In genomic region chr5:130310827-130311226, GRCm38 (mm10) we compare ENCODE assay signal across 29 mouse cellular contexts. TPM values are rescaled to one million over a fixed set of nuclear protein-coding genes. Genes with fewer than 3 reads are reported as not detected.
DNase-seq lines count a peak whose midpoint lies in the region; ATAC-seq lines count a peak whose summit lies in the region.
"Had no signal": no experiment of that assay in that cellular context is flagged by ENCODE, and none has a peak within 500 bp of the region (broad histone marks: within the 10 kb centered on the region; RNA-seq: fewer than 3 reads in every experiment).

No protein-coding gene starts in this region.

- H3K9ac ChIP-seq in lung, embryonic 16.5 days (ENCODE audit: low read length): no peak overlapping the region
- no peak overlapping the region for H3K9ac ChIP-seq in forebrain, embryonic 16.5 days (replicated peaks; ENCODE audit: low read depth, low read length)
- H3K9ac ChIP-seq: forebrain, embryonic 13.5 days; hindbrain, embryonic 14.5 days; liver, embryonic 14.5 days had no signal

- peak; percentile 88 for ATAC-seq in lung, embryonic 16.5 days (ENCODE audit: low read depth)
- no peak for ATAC-seq in forebrain, embryonic 16.5 days
- ATAC-seq: CD4-positive, CD25-positive, alpha-beta regulatory T cell, adult 4 months; forebrain, embryonic 13.5 days; intestine, postnatal 0 days; midbrain, embryonic 16.5 days had no signal

- no peaks in the 10 kb centered on the region for H3K9me3 ChIP-seq in lung, embryonic 16.5 days (ENCODE audit: control insufficient read depth, low read length)
- no peaks in the 10 kb centered on the region for H3K9me3 ChIP-seq in forebrain, embryonic 16.5 days (ENCODE audit: control insufficient read depth, low read length)
- H3K9me3 ChIP-seq: forebrain, embryonic 13.5 days; midbrain, embryonic 10.5 days had no signal

- peaks cover 2% of the 10 kb centered on the region; the same call in 1 of the 2 replicates for H3K36me3 ChIP-seq in lung, embryonic 16.5 days (ENCODE audit: control insufficient read depth, insufficient read depth, low read length)
- peaks cover 2% of the 10 kb centered on the region; the same call in 1 of the 2 replicates for H3K36me3 ChIP-seq in forebrain, embryonic 16.5 days (ENCODE audit: control insufficient read depth, insufficient read depth)

- DNase-seq in adrenal gland, adult (ENCODE audit: inconsistent age in 2 of 2, low spot score in 1 of 2): peak; percentile 64 to 79
- peak; percentile 69 for DNase-seq in adrenal gland, postnatal 14 days
- DNase-seq in lung, postnatal 36 days: peak; percentile 44
- no peak for DNase-seq in right cerebral cortex, postnatal 4 days
- no peak for DNase-seq in thymus, postnatal 36 days
- DNase-seq: cerebellum, adult 2 months; cerebellum, postnatal 25 days; gastrocnemius, postnatal 25 days; heart, adult 11 months; heart, postnatal 36 days; kidney, adult 9 months; kidney, postnatal 10 days; layer of hippocampus, postnatal 36 days; left cerebral cortex, postnatal 4 days; right cerebral cortex, postnatal 25 days; spleen, adult 18-20 months; thymus, postnatal 25 days had no signal

- peaks cover 4% of the 10 kb centered on the region; the same call in 1 of the 2 replicates for H3K4me1 ChIP-seq in lung, embryonic 16.5 days (replicated peaks; ENCODE audit: control insufficient read depth, insufficient read depth, low read length)
- no peaks in the 10 kb centered on the region for H3K4me1 ChIP-seq in forebrain, embryonic 16.5 days (replicated peaks; ENCODE audit: control insufficient read depth, insufficient read depth, low read length)
- H3K4me1 ChIP-seq: forebrain, embryonic 13.5 days; midbrain, embryonic 10.5 days had no signal

- no peaks in the 10 kb centered on the region for H3K27me3 ChIP-seq in lung, embryonic 16.5 days (ENCODE audit: control insufficient read depth, insufficient read depth, low read depth, low read length)
- H3K27me3 ChIP-seq in forebrain, embryonic 16.5 days (replicated peaks; ENCODE audit: control insufficient read depth, insufficient read depth, low read length): no peaks in the 10 kb centered on the region
- H3K27me3 ChIP-seq: forebrain, embryonic 13.5 days had no signal

- no peak overlapping the region for H3K4me3 ChIP-seq in lung, embryonic 16.5 days (ENCODE audit: low read length)
- H3K4me3 ChIP-seq in forebrain, embryonic 16.5 days (replicated peaks; ENCODE audit: low read length): no peak overlapping the region
- H3K4me3 ChIP-seq: forebrain, embryonic 13.5 days; midbrain, embryonic 10.5 days had no signal

- 24% methylated on average over 7 of the region's 7 CpGs for WGBS in lung, embryonic 16.5 days
- 91% methylated on average over 7 of the region's 7 CpGs for WGBS in forebrain, embryonic 16.5 days

- no peak overlapping the region for H3K4me2 ChIP-seq in lung, embryonic 16.5 days (ENCODE audit: low read depth, low read length)
- H3K4me2 ChIP-seq in forebrain, embryonic 16.5 days (ENCODE audit: low read length): no peak overlapping the region
- H3K4me2 ChIP-seq: forebrain, embryonic 13.5 days; heart, embryonic 11.5 days; hindbrain, embryonic 14.5 days had no signal

- H3K27ac ChIP-seq in lung, embryonic 16.5 days (ENCODE audit: low read length): no peak overlapping the region
- no peak overlapping the region for H3K27ac ChIP-seq in forebrain, embryonic 16.5 days (ENCODE audit: low read length)
- H3K27ac ChIP-seq: forebrain, embryonic 13.5 days; hindbrain, embryonic 14.5 days; liver, embryonic 14.5 days; midbrain, embryonic 10.5 days had no signal

RNA-seq across cellular contexts. Expression of gene Tyw1, which starts 55.4 kb away (rescaled TPM):
- total RNA-seq in adrenal gland, postnatal 14 days (2021): 23.7 and 24.4 TPM in 2 replicates
- 21.6 and 24.8 TPM in 2 replicates for polyA plus RNA-seq in lung, embryonic 16.5 days (2015; fragmentation: Nextera tagmentation; extraction: Ambion mirVana)
- 25.4 and 29.6 TPM in 2 replicates for polyA plus RNA-seq in forebrain, embryonic 16.5 days (2015; fragmentation: Nextera tagmentation; extraction: Ambion mirVana)

RNA-seq across cellular contexts. Expression of gene Sbds, which starts 55.5 kb away (rescaled TPM):
- total RNA-seq in adrenal gland, postnatal 14 days (2021): 77.1 and 87.0 TPM in 2 replicates
- 68.1 and 70.8 TPM in 2 replicates for polyA plus RNA-seq in lung, embryonic 16.5 days (2015; fragmentation: Nextera tagmentation; extraction: Ambion mirVana)
- polyA plus RNA-seq in forebrain, embryonic 16.5 days (2015; fragmentation: Nextera tagmentation; extraction: Ambion mirVana): 60.3 TPM in 2 replicates

RNA-seq across cellular contexts. Expression of gene Caln1, which starts 58.4 kb away (rescaled TPM):
- total RNA-seq in adrenal gland, postnatal 14 days (2021): 29.7 and 35.2 TPM in 2 replicates
- polyA plus RNA-seq in lung, embryonic 16.5 days (2015; fragmentation: Nextera tagmentation; extraction: Ambion mirVana): 0.34 TPM in 1 of 2 replicates, not detected in the other
- 21.2 and 24.4 TPM in 2 replicates for polyA plus RNA-seq in forebrain, embryonic 16.5 days (2015; fragmentation: Nextera tagmentation; extraction: Ambion mirVana)
- total RNA-seq: gastrocnemius, adult 18-20 months; heart, postnatal 36 days; neutrophil, adult 5-6 weeks had no signal
- polyA plus RNA-seq: CD4-positive, CD25-positive, alpha-beta regulatory T cell, adult 4 months; liver, embryonic 14.5 days had no signal

Comparison
In these comparisons a context has a peak if more than half of its experiments do, and no peak if none do; other contexts are left out.
1. DNase-seq: peak in adrenal gland, adult (2 of 2), adrenal gland, postnatal 14 days (single experiment) and lung, postnatal 36 days (single experiment); none in right cerebral cortex, postnatal 4 days (single experiment) and thymus, postnatal 36 days (0 of 2).
2. RNA of gene Caln1, which starts 58.4 kb away (polyA plus RNA-seq): 21.2 to 24.4 TPM in forebrain, embryonic 16.5 days; 0.34 TPM in lung, embryonic 16.5 days; every median in the first group is over 10 times any median in the second.